In genomic region chr11:86516620-86517019, GRCm38 (mm10) we compare ENCODE assay signal across 17 mouse cellular contexts. TPM values are rescaled to one million over a fixed set of nuclear protein-coding genes. Genes with fewer than 3 reads are reported as not detected.
DNase-seq lines count a peak whose midpoint lies in the region.
"Had no signal": no experiment of that assay in that cellular context is flagged by ENCODE, and none has a peak within 500 bp of the region (broad histone marks: within the 10 kb centered on the region; RNA-seq: fewer than 3 reads in every experiment).

No protein-coding gene starts in this region.

- DNase-seq in testis, postnatal 14 days (ENCODE audit: low spot score), result peak; percentile 64
- no peak for DNase-seq in testis, postnatal 10 days (ENCODE audit: low spot score)
- DNase-seq in NIH3T3 (ENCODE audit: low read depth), result peak; percentile 27
- DNase-seq in fibroblast of lung, adult 2 months (ENCODE audit: low read depth), result peak; percentile 10
- no peak for DNase-seq in gastrocnemius, postnatal 25 days
- no peak for DNase-seq in left cerebral cortex, postnatal 10 days (ENCODE audit: extremely low spot score in 1 of 2, low spot score in 2 of 2)
- DNase-seq: adrenal gland, postnatal 10 days; adrenal gland, postnatal 36 days; cerebellum, adult 11 months; cerebellum, adult 2 months; cerebellum, adult 9-11 months; cerebellum, postnatal 36 days; embryo, embryonic 11 days; gastrocnemius, postnatal 36 days; heart, adult 2 months; heart, postnatal 14 days; heart, postnatal 4 days had no signal

- intact Hi-C loops in left cerebral cortex, postnatal 10 days (cut with DNase I), result no loop called here

RNA-seq across cellular contexts. Expression of gene Rps6kb1, which starts 28.0 kb away (rescaled TPM):
- 10 to 100 TPM; 19.0 to 20.2 TPM for total RNA-seq in gastrocnemius, postnatal 25 days (2021)
- 10 to 100 TPM; 46.2 to 49.6 TPM for total RNA-seq in left cerebral cortex, postnatal 10 days (2021)

RNA-seq across cellular contexts. Expression of gene Tubd1, which starts 28.2 kb away (rescaled TPM):
- total RNA-seq in gastrocnemius, postnatal 25 days (2021), result 1 to 10 TPM; 5.5 to 6.4 TPM
- total RNA-seq in left cerebral cortex, postnatal 10 days (2021), result 1 to 10 TPM; 6.1 to 7.4 TPM

RNA-seq across cellular contexts. Expression of gene Rnft1, which starts 32.2 kb away (rescaled TPM):
- total RNA-seq in gastrocnemius, postnatal 25 days (2021), result 10 to 100 TPM; 41.5 to 48.9 TPM
- total RNA-seq in left cerebral cortex, postnatal 10 days (2021), result 10 to 100 TPM; 21.4 to 21.6 TPM

Comparison
In these comparisons a context has a peak if more than half of its experiments do, and no peak if none do; other contexts are left out.
1. DNase-seq: peak in testis, postnatal 14 days (single experiment), NIH3T3 (single experiment) and fibroblast of lung, adult 2 months (single experiment); none in testis, postnatal 10 days (single experiment), gastrocnemius, postnatal 25 days (single experiment) and left cerebral cortex, postnatal 10 days (0 of 2).